Mouse (Mus musculus): ENCODE measurements at regions not wholly inside any gene's neighbourhood (a gene's known extent, or its start where the extent isn't known, plus 50 kb on each side); places are given as distances from the start of the nearest gene placed in this dataset.

- H3K9me3 ChIP-seq (replicated peaks; ENCODE audit: control insufficient read depth, low read length), result no peaks in the 10 kb centered on the region
- H3K27ac ChIP-seq (ENCODE audit: low read depth, low read length), result no peak overlapping the region
- no peak overlapping the region for H3K4me3 ChIP-seq (ENCODE audit: low read depth, low read length)
- H3K9ac ChIP-seq (ENCODE audit: low read depth, low read length), result no peak overlapping the region
- no peaks in the 10 kb centered on the region for H3K27me3 ChIP-seq (ENCODE audit: control insufficient read depth, insufficient read depth, low read length)
- no peaks in the 10 kb centered on the region for H3K4me1 ChIP-seq (ENCODE audit: control insufficient read depth, insufficient read depth, low read length)
- no peaks in the 10 kb centered on the region for H3K36me3 ChIP-seq (ENCODE audit: control insufficient read depth, insufficient read depth, low read length)
- H3K4me2 ChIP-seq, result no peak overlapping the region
- 83% methylated on average over 5 of the region's 5 CpGs for WGBS (ENCODE audit: insufficient replicate concordance)
- no peak for ATAC-seq (replicated peaks; ENCODE audit: insufficient number of reproducible peaks, low FRiP score, low TSS enrichment)
These were observed 136.0 kb upstream of the Fndc3a start for GRCm38 (mm10) chr14:72845621-72846440.

- H3K27me3 ChIP-seq (ENCODE audit: control insufficient read depth, insufficient read depth, low read length), result no peaks in the 10 kb centered on the region
- H3K9me3 ChIP-seq (replicated peaks; ENCODE audit: control insufficient read depth, low read length), result no peaks in the 10 kb centered on the region
- WGBS (ENCODE audit: insufficient replicate concordance), result 60% methylated on average over 5 of the region's 5 CpGs
- ATAC-seq (replicated peaks; ENCODE audit: insufficient number of reproducible peaks, low FRiP score, low TSS enrichment), result no peak
- no peak overlapping the region for H3K4me2 ChIP-seq
- no peak overlapping the region for H3K4me3 ChIP-seq (ENCODE audit: low read depth, low read length)
- no peaks in the 10 kb centered on the region for H3K4me1 ChIP-seq (ENCODE audit: control insufficient read depth, insufficient read depth, low read length)
- H3K27ac ChIP-seq (ENCODE audit: low read depth, low read length), result no peak overlapping the region
- no peaks in the 10 kb centered on the region for H3K36me3 ChIP-seq (ENCODE audit: control insufficient read depth, insufficient read depth, low read length)
- H3K9ac ChIP-seq (ENCODE audit: low read depth, low read length), result no peak overlapping the region
These were observed 135.1 kb upstream of the Fndc3a start for GRCm38 (mm10) chr14:72844753-72845369.

GRCm38 (mm10) chr14:72841753-72842152 is 131.9 kb upstream of the Fndc3a start:
- Histone ChIP-seq H3K4me1 (ENCODE audit: control insufficient read depth, insufficient read depth, low read length) (no peaks in the 10 kb centered on the region), H3K4me2 (no peak overlapping the region), H3K4me3 (ENCODE audit: low read depth, low read length) (no peak overlapping the region), H3K9me3 (replicated peaks; ENCODE audit: control insufficient read depth, low read length) (no peaks in the 10 kb centered on the region), H3K36me3 (ENCODE audit: control insufficient read depth, insufficient read depth, low read length) (no peaks in the 10 kb centered on the region), H3K27ac (ENCODE audit: low read depth, low read length) (no peak overlapping the region), H3K27me3 (ENCODE audit: control insufficient read depth, insufficient read depth, low read length) (no peaks in the 10 kb centered on the region), H3K9ac (ENCODE audit: low read depth, low read length) (no peak overlapping the region)
- ATAC-seq (replicated peaks; ENCODE audit: insufficient number of reproducible peaks, low FRiP score, low TSS enrichment), result no peak
- 73% methylated on average over 1 of the region's 1 CpGs for WGBS (ENCODE audit: insufficient replicate concordance)

DNA sequence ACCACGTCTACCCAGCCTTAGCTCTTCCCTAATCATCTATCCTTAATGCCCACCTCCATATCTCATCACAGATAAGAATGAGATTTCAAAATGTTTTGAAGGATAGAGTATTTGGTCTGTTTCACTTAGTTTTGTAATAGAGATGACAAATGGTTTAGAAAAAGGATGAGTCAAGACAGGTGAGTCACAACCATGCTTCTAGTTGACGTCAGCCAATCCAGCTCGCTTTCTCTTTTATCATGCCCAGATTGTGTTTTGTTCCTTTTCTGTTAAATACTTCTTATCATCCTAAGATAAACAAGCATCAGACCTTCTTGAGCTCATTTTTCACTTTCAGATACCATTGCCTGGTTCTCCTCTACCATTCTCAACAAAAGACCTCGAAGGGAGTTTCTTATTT is 125.4 kb upstream of the Fndc3a start:
- Histone ChIP-seq H3K4me1 (ENCODE audit: control insufficient read depth, insufficient read depth, low read length) (no peaks in the 10 kb centered on the region), H3K9me3 (replicated peaks; ENCODE audit: control insufficient read depth, low read length) (no peaks in the 10 kb centered on the region), H3K27me3 (ENCODE audit: control insufficient read depth, insufficient read depth, low read length) (no peaks in the 10 kb centered on the region), H3K9ac (ENCODE audit: low read depth, low read length) (no peak overlapping the region), H3K4me2 (no peak overlapping the region), H3K36me3 (ENCODE audit: control insufficient read depth, insufficient read depth, low read length) (no peaks in the 10 kb centered on the region), H3K27ac (ENCODE audit: low read depth, low read length) (no peak overlapping the region), H3K4me3 (ENCODE audit: low read depth, low read length) (no peak overlapping the region)
- WGBS (ENCODE audit: insufficient replicate concordance), result 59% methylated on average over 4 of the region's 4 CpGs
- no peak for ATAC-seq (replicated peaks; ENCODE audit: insufficient number of reproducible peaks, low FRiP score, low TSS enrichment)

DNA sequence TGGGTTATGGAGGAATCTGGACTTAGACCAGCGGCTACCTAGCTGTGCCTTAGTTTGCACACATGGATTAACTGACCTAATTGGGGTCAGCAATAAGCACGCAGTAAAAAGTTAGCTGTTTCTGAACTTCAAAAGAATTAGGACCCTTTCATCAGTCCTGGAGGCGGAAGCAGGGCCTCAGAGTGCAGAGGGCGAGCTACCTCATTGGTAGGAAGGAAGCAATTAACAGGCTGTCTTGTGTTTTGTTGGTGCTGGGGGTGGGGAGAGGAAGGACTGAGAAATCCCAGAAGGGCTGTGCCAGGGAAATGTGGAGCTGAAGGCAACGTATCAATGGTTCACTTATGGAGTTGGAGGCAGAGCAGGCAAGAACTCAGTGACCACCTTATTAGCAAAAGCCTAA is 119.5 kb upstream of the Fndc3a start:
- no peak for ATAC-seq (replicated peaks; ENCODE audit: insufficient number of reproducible peaks, low FRiP score, low TSS enrichment)
- H3K27me3 ChIP-seq (ENCODE audit: control insufficient read depth, insufficient read depth, low read length), result no peaks in the 10 kb centered on the region
- H3K4me2 ChIP-seq, result no peak overlapping the region
- H3K4me1 ChIP-seq (ENCODE audit: control insufficient read depth, insufficient read depth, low read length), result no peaks in the 10 kb centered on the region
- no peak overlapping the region for H3K4me3 ChIP-seq (ENCODE audit: low read depth, low read length)
- no peak overlapping the region for H3K27ac ChIP-seq (ENCODE audit: low read depth, low read length)
- H3K9me3 ChIP-seq (replicated peaks; ENCODE audit: control insufficient read depth, low read length), result no peaks in the 10 kb centered on the region
- no peaks in the 10 kb centered on the region for H3K36me3 ChIP-seq (ENCODE audit: control insufficient read depth, insufficient read depth, low read length)
- no peak overlapping the region for H3K9ac ChIP-seq (ENCODE audit: low read depth, low read length)
- WGBS (ENCODE audit: insufficient replicate concordance), result 49% methylated on average over 5 of the region's 5 CpGs

DNA sequence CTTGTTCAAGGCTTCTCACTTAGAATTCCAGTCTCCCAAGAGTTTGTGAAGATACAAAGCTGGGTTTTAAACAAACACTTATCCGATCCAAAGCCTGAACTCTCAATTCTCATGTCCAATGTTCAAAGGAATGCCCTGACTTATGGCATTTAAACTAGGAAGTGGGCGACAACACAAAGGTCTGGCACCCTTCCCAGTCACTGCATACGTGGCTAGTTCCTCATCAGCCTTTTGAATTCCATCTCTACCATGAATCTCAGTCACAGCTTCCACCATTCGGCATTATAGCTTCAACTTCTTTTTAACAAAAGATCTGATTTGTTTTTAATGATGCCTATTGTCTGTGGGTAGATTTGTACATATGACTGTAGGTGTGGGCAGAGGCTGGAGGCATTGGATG is 115.7 kb upstream of the Fndc3a start:
- ATAC-seq (replicated peaks; ENCODE audit: insufficient number of reproducible peaks, low FRiP score, low TSS enrichment), result no peak
- Histone ChIP-seq H3K4me3 (ENCODE audit: low read depth, low read length) (no peak overlapping the region), H3K27me3 (ENCODE audit: control insufficient read depth, insufficient read depth, low read length) (no peaks in the 10 kb centered on the region), H3K4me1 (ENCODE audit: control insufficient read depth, insufficient read depth, low read length) (no peaks in the 10 kb centered on the region), H3K9me3 (replicated peaks; ENCODE audit: control insufficient read depth, low read length) (no peaks in the 10 kb centered on the region), H3K27ac (ENCODE audit: low read depth, low read length) (no peak overlapping the region), H3K36me3 (ENCODE audit: control insufficient read depth, insufficient read depth, low read length) (no peaks in the 10 kb centered on the region), H3K4me2 (no peak overlapping the region), H3K9ac (ENCODE audit: low read depth, low read length) (no peak overlapping the region)
- WGBS (ENCODE audit: insufficient replicate concordance), result 57% methylated on average over 4 of the region's 4 CpGs

DNA sequence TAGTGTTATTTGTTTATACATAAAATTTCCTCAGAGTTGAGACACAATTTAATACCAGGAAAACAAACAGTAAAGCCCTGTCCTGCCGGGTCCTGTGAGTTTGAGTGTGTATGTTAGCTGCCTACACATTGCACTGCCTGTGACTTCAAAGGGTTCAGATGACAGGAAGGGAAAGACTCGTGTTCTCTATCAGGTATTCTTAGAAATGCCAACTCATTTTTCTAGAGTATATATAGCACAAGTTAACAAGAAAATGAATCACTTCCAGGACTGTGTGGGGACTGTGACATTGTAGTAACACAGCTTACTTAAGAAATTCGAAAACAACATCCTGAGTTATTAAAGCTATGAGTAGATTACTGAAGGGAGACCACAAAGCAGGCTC is 112.4 kb upstream of the Fndc3a start:
- Histone ChIP-seq H3K36me3 (ENCODE audit: control insufficient read depth, insufficient read depth, low read length) (no peaks in the 10 kb centered on the region), H3K27ac (ENCODE audit: low read depth, low read length) (no peak overlapping the region), H3K4me1 (ENCODE audit: control insufficient read depth, insufficient read depth, low read length) (no peaks in the 10 kb centered on the region), H3K4me3 (ENCODE audit: low read depth, low read length) (no peak overlapping the region), H3K4me2 (no peak overlapping the region), H3K27me3 (ENCODE audit: control insufficient read depth, insufficient read depth, low read length) (no peaks in the 10 kb centered on the region), H3K9ac (ENCODE audit: low read depth, low read length) (no peak overlapping the region), H3K9me3 (replicated peaks; ENCODE audit: control insufficient read depth, low read length) (no peaks in the 10 kb centered on the region)
- 31% methylated on average over 3 of the region's 3 CpGs for WGBS (ENCODE audit: insufficient replicate concordance)
- ATAC-seq (replicated peaks; ENCODE audit: insufficient number of reproducible peaks, low FRiP score, low TSS enrichment), result no peak

- Histone ChIP-seq H3K9ac (ENCODE audit: low read depth, low read length) (no peak overlapping the region), H3K4me1 (ENCODE audit: control insufficient read depth, insufficient read depth, low read length) (no peaks in the 10 kb centered on the region), H3K27ac (ENCODE audit: low read depth, low read length) (no peak overlapping the region), H3K4me2 (no peak overlapping the region), H3K36me3 (ENCODE audit: control insufficient read depth, insufficient read depth, low read length) (no peaks in the 10 kb centered on the region), H3K27me3 (ENCODE audit: control insufficient read depth, insufficient read depth, low read length) (no peaks in the 10 kb centered on the region), H3K9me3 (replicated peaks; ENCODE audit: control insufficient read depth, low read length) (no peaks in the 10 kb centered on the region), H3K4me3 (ENCODE audit: low read depth, low read length) (no peak overlapping the region)
- no peak for ATAC-seq (replicated peaks; ENCODE audit: insufficient number of reproducible peaks, low FRiP score, low TSS enrichment)
- 73% methylated on average over 13 of the region's 13 CpGs for whole genome bisulfite sequencing (ENCODE audit: insufficient replicate concordance)
These were observed 111.9 kb upstream of the Fndc3a start for GRCm38 (mm10) chr14:72821517-72822230.

Data from heart, embryonic 11.5 days (tissue).